Mouse (Mus musculus): ENCODE data around the gene Phactr4. TPM values are rescaled to one million over a fixed set of nuclear protein-coding genes. Genes with fewer than 3 reads are reported as not detected.

Gene Phactr4
- polyA plus RNA-seq, 1 experiment from 2014 or later, result 7.8 TPM

GRCm38 (mm10) chr4:132369953-132370750 is 52.1 kb downstream of the Phactr4 start:
- DNase-seq (ENCODE audit: low spot score), result no peak

DNA sequence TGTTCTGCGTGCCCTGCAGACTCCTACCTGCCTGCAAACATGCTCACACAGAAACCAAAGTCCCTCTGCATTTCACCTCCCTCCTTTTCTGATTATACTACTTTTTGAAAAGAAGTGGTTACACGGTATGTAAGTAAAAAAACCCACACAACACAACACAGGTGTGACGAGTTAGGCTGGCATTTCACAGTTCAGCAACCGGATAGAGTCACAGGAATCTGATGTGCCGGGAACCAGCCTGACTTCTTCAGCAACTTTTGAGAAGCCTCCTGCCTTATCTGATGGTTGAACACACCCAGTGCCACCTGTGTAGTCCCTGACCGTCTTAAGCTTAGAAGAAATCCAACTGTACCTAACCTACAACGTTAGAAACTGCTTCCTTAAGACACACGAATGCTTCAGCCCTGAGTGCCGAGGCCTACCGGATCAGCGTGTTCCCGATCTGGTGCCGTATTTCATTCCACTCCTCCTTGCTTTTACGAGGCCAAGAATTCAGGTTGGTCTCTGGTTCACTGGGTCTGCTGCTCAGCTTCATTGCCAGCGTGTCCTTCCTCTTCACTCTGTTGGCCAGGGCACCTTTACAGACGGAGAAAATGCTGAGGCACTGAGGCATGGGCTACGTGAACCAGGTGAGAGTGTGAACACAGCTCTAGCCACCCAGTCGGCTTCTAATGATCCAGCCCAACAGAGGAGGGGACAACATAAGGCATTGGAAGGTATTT is 54.6 kb downstream of the Phactr4 start:
- no peak for DNase-seq (ENCODE audit: low spot score)

GRCm38 (mm10) chr4:132365450-132366060 is 56.7 kb downstream of the Phactr4 start:
- no peak for DNase-seq (ENCODE audit: low spot score)

- DNase-seq (ENCODE audit: low spot score), result no peak
Measured at GRCm38 (mm10) chr4:132363487-132363886, 58.8 kb downstream of the Phactr4 start.

GRCm38 (mm10) chr4:132359510-132359909 is 62.8 kb downstream of the Phactr4 start:
- DNase-seq (ENCODE audit: low spot score), result no peak

GRCm38 (mm10) chr4:132356170-132356569 is 66.1 kb downstream of the Phactr4 start:
- no peak for DNase-seq (ENCODE audit: low spot score)

DNA sequence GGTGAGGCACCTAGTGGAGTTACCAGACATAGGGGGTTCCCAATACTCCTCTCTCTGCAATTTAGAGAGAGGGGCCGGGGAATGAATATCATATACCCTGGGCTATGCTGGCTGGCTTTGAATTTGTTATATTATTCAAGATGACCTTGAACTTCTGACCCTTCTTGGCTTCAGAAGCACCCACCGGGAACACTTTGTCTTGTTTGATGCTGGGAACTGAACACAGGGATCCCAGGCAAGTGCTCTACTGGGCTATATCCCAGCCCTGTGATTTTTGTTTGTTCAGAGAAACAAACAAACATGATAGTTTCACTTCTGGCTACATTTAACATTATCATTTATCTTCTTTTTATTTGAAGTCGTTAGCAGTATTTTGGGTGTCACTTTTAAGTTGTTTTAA is 66.9 kb downstream of the Phactr4 start:
- DNase-seq (ENCODE audit: low spot score), result no peak

DNA sequence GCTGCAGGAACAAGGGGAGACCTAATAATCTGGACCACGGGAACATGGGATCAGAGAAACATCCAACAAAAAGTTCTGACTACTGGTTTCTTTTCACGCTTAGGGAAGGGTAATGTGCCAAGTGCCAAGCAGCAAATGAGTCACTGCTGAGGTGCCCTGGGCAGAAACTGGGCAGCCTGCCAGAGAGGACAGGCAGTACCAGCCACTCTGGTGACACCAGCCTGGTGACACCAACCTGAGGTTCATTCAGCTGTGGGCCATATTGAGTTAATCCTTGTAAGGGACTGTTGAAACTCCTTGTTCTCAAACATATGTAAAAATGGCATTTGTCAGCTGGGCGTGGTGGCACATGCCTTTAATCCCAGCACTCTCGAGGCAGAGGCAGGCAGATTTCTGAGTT is 67.7 kb downstream of the Phactr4 start:
- no peak for DNase-seq (ENCODE audit: low spot score)

DNA sequence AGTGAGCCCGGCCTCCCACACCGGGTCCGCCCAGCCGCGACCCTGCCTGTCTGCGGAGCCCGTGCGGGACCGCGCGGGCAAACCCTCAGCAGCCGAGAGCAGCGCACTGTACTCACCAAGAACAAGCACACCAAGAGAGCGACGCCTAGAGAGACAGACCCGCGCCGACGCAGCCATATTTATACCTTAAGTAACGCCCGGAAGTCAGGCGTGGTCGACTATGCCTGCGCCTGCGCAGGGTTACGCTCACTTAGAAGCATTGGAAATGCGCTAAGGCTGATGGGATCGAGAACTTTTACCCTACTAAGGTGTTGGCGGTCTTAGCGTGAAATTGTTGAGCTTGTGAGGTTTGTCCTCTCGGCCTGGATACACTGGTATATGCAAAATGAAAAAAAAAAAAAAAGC is 68.8 kb downstream of the Phactr4 start, which contains the start of gene Rcc1:
Gene Rcc1, minus strand, starts transcription at position 125 of the 405 bp plus-strand sequence.
- peak; percentile 98 for DNase-seq (ENCODE audit: low spot score)

GRCm38 (mm10) chr4:132352739-132353138 is 69.5 kb downstream of the Phactr4 start:
- peak; percentile 14 for DNase-seq (ENCODE audit: low spot score)

DNA sequence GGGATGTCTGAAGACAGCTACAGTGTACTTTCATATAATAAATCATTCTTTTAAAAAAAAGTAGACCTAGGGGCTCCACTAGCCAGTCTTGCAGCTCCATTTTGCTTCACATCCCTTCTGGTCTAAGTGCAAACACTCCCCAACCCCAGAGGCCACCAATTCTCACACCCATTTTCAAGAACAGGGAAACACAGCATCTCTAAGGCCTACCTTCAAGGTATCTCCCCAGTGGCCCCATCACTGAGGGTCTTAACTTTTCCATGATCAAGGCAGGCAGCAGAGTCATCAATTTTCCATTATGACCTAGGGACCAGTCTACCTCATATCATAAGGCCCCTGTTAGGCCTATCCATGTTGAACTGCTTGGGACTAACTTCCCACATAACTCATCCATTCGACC is 70.9 kb downstream of the Phactr4 start:
- DNase-seq (ENCODE audit: low spot score), result no peak

DNA sequence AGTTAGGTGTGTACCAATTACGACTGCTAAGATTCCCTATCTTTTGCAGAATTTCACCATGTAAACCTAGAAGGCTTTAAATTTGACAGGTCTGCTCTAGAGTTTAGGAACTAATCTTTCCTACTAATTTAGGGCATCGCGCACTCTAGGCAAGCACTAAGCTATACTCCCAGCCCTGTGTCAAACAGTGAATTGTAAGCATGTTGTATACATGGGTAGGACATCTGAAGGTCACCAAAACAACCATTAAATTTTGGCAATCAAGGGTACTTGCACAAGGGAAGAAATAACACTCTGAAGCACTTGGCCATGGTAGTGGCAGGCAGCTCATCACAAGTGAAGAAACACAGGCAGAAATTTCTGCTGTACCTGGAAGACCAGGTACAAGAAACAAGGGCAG is 71.4 kb downstream of the Phactr4 start:
- DNase-seq (ENCODE audit: low spot score), result no peak

GRCm38 (mm10) chr4:132350123-132350740 is 72.1 kb downstream of the Phactr4 start:
- no peak for DNase-seq (ENCODE audit: low spot score)

GRCm38 (mm10) chr4:132349495-132350122 is 72.7 kb downstream of the Phactr4 start:
- DNase-seq (ENCODE audit: low spot score), result no peak

DNA sequence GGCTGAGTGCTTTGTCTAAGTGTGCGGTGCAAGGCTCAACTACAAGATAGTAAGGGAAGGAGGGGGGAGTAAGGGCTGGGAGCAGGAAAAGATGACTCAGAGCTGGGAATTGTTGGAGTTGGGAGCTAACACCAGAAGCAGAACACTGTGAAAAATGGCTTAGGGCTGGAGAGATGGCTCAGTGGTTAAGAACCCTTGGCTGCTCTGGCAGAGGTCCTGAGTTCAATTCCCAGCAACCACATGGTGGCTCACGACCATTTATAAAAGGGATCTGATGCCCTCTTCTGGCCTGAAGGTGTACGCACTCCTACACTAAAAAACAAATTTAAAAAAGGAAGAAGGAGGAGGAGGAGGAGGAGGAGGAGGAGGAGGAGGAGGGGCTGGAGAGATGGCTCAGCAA is 75.6 kb downstream of the Phactr4 start:
- DNase-seq (ENCODE audit: low spot score), result no peak

- no peak for DNase-seq (ENCODE audit: low spot score)
Measured at GRCm38 (mm10) chr4:132346261-132346660, 76.0 kb downstream of the Phactr4 start.

DNA sequence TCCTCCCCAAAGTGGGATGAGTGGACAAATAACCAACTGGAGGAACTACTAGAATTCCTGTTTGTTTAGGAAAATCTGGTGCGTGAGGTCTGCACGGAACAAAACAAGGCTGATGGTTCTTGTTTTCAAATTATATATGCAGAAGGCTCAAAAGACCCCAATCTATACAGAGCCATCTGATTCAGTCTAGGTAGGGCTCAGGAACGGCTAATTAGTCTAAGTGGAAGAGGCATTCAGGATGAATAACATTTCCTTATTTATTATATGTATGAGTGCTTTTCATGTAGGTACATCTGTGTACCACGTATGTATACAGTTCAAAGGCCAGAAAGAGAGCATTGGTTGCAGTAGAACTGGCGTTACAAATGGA is 76.5 kb downstream of the Phactr4 start:
- DNase-seq (ENCODE audit: low spot score), result no peak

DNA sequence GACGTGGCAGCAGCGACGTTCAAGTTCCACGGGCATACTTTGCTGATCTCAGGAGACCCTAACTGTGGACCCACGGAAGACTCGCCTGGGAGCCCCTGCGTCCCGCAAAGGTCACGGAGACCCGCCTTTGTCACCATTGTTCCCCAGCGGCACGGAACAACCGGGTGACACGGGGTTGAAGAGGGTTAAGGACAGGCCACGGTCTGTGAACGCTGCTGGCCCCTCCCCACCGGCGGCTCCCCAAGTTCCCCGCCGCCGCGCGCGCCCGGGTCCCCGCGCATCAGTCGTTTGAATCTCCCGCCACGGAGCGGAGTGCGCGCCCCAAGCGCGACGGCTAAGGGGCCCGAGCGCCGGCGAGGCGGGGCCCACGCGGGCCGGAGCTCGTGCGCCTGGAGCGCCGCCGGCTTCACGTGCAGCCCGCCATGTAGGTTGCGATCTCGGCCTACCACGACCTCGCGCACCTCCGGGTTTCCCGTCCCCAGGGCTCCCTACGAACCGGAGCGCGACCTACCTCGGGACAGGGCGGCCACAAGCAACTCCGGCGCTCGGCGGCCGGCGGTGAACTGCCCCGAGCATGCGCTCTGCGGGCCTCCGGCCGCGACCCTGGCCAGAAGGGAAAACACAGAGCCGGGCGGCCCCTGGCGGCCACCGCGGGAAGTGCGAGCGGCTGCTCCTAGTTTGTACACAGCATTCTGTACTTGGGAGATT is 77.0 kb downstream of the Phactr4 start:
- peak; percentile 86 for DNase-seq (ENCODE audit: low spot score)

GRCm38 (mm10) chr4:132344403-132345134 is 77.7 kb downstream of the Phactr4 start:
- DNase-seq (ENCODE audit: low spot score), result no peak

- DNase-seq (ENCODE audit: low spot score), result no peak
Measured at GRCm38 (mm10) chr4:132341451-132341850, 80.8 kb downstream of the Phactr4 start.
